Mouse (Mus musculus) cerebellum, postnatal 10 days (tissue): Measurements from ENCODE around the gene Plppr2.

Experiments
- DNase-seq, 2 experiments: peaks; one replicate each; pipeline ENCODE4 v3.0.0; 2021; ENCODE audit warnings: mixed read lengths in 2 of 2

Gene Plppr2

DNA sequence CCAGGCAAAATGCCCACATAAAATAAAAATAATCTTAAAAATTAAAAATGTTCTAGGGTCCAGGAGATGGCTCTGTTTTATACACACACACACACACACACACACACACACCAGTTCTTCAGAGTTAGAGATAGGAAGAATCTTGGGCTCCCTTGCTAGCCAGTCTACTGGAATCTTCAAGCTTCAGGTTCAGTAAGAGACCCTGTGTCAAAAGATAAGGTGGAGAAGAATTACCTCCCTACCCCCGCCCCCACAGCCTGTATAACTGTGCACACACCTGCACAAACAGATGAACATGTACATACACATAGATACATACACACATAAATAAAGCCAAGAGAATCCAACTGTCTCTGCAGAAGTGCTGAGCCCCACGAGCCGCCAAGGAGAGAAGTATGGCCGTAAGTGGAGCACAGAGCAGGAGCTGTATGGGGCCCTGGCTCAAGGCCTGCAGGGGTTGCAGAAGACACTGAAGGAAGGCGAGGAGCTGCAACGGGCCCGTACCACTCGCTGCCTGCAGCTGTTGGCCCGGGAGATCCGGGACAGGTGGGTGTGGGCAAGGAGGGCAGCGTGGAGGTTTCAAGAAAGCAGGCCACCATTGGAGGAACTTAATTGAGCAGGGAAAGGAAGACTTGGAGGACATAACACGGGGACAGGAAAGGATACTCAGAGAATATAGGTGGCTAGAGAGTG, 4.2 kb upstream of the Plppr2 start:
- DNase-seq: no peak

DNA sequence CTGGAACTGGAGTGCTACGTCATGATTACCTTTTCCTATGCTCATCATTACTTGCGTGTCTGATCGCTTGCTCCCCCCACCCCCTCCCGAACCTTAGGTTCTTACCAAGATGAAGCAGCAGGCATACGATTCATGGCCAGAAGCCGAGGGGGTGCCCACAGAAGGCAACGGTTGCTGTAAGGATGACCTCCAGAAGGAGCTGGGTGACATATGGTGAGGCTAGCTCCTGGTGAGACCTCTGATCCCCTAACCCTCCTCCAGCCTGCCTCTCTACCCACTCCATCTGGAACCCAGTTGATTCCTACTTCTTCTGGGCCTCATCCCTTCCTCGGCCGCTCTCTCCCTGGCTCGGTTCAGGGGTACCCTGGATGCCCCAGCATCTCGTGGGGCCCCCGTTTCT, 2.8 kb upstream of the Plppr2 start:
- peak; percentile 55 to 72 for DNase-seq

DNA sequence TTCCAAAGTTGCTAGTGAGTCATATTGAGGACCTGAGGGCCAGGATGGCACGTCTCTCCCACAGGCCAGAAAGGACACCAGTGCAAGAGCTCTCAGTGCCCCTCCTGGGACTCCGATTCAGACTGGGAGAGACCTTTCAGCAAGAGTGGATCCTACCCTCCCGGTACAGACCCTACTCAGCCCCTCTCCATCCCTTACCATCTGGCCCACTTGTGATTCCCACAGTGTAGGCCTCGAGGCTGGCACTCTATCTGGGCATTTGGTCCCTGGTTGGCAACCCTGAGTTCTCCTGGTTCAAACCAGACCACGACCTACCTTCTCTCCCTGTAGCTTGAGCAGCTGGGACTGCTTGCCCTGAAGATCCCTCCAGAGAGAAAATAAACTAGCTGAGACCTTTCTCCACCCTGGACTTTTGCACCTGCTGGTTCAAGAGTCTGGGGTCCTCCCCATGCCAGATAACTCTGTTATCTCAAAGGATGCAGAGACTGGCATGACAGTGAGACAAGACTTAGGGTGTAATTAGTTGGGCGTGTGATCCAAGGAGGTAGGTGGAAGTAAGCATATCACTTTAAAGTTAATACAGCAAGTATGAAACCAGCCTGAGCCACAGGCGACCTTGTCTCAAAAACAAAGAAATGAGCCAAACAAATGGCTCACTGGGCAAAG, 1.2 kb upstream of the Plppr2 start:
- DNase-seq: no peak

DNA sequence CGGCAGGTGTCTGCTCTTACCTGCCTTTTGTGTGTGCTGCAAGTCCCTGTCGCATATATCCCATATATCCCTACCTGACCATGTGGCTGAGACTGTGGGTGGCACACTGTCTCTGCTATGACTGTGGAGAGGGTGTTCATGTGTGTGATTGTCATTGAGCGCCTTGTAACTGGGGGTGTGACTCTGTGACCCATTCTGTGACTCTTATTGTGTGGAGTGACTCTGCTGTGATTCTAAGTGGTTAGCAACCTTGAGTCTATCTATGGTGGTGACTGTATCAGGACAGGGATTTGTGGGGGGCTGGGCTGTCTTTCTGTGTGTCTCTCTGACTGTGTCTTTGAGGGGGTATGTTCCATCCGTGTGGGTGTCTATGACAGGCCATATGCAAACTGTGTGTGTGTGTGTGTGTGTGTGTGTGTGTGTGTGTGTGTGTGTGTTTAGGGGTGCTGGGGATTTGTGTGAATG, 910 bp downstream of the Plppr2 start:
- no peak for DNase-seq

DNA sequence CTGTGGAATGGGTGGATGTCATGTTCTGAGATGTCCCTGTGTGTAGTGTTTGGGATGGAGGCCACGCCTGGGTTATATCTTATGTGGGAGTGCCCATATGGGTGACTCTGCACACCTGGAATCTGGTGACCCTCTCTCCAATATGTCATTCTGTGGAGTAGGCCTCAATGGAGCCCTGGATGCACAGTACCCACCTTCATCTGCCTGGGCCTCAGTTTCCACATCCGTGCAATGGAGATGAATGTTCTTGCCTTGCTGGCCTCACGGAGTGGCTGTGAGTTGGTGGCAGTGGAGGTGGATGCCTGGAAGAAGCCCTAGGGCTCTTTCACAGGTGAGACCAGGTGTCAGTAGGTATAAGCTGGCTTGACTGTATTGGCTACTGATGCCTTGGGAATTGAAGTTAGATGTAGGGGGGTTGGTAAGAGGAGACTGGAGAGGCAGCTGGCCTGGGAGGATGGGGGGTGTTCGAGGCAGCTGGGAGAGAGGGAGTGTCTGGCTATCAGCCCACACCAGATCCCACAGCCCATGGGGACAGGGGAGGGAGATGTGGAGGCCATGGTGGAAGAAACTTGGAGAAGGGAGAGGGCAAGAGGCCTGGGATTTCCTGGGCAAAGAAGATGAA, 1.5 kb downstream of the Plppr2 start:
- peak in 1 of 2 experiments; percentile 62 for DNase-seq

DNA sequence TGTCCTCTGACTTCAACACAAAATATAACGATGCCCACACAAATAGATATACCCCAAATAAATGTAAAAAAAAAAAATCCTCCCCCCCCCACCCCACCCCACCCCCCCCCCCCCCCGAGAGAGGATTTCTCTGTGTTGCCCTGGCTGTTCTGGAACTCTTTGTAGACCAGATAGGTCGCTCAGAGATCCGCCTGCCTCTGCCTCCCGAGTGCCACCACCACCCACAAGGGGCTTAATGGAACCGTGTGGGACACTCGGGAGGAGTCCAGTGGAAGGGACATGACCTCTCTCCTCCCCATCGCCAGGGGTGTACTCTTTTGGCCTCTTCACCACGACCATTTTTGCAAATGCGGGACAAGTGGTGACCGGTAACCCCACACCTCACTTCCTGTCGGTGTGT, 6.2 kb downstream of the Plppr2 start:
- no peak for DNase-seq

DNA sequence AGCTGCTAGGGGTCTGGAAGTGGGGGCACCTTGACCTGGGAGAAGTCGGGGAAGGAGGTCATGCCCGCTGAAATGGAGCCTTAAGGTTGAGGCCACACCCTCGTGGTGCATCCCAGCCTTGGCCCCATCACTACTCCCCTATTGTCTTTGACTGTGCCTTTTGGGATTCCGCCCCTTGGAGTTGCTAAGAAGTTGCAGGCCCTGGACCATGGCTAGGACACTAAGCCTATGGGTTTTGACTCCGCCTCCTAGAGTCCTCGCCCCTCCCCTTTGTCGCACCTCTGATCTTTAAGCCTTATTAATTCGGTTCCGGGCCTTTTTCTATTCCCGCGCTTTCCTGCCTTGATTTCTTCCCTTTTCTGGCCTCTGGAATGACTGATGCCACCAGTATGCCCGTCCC, 6.8 kb downstream of the Plppr2 start:
- no peak for DNase-seq

DNA sequence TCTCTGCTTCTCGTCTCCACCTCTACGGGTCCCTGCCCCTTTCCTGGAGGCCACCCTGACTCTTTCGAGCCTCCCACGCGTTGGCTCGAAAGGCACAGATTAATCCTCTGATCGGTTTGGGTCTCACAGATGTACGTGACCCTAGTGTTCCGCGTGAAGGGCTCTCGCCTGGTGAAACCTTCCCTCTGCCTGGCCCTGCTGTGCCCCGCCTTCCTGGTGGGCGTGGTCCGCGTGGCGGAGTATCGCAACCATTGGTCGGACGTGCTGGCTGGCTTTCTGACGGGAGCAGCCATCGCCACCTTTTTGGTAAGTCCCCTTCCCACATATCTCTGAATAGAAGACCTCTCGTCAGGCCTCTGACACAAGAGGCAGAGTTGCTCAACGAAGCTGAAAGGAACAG, 7.4 kb downstream of the Plppr2 start:
- DNase-seq: peak in 1 of 2 experiments; percentile 55

DNA sequence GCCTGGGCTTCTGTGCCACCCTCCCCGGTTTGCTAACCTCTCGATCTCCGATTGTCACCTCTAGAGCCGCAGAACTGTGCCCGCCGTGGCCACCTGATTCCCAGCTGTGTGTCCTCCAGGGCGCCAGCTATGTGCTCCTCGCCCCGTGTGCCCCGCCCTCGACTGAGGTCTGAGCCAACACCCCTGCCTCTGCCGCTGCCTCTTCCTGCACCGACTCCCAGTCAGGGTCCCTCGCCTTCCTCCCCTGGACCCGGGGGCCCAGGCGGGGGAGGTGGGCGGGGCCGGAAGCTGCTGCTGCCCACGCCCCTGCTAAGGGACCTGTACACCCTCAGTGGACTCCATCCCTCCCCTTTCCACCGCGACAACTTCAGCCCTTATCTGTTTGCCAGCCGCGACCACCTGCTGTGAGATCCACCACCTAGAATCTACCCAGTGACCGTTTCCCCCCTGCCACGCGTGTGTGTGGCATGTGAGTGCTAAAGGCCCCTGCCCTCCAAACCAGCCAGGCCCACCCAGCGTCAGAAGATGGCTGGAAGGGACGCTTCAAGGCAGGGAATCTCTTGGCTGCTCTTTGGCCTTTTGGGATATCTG, 10.8 kb downstream of the Plppr2 start:
- DNase-seq: no peak

DNA sequence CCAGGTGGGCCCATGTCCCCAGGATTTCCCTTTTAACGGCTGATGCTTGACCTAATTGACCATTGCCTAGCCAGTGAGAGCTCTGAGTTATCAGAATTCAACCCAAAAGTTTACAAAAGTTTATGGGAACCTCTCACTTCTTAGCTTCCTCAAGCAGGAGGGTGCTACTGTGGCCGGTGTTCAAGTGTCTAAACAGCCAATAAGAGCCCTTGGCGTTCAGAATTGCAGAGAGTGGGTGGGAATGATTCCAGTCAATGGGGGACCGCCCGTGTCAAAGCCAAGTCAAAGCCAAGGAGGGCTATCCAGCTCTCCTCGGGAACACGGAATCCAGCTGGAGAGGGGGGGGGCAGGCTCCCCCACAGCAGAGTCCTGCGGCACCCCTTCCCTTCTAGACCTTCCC, 11.3 kb downstream of the Plppr2 start:
- DNase-seq: no peak

DNA sequence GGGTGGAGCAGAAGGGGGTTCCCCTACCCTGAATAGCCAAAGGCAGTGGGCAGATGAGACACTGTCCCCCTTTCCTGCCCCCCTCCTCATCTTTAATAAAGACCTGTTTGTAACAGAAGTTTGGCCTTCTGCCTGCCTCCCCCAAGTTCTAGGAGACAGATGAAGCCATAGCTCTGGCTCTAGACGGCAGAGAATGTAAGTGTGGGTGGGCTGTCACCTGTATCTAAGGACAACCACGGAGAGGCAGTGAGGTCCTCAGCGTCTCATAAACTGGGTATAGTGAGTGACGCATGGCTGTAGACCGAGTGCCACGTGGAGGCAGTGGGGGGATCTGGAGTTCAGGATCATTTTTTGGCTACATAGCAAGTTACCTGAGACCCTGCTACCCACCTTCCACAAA, 12.0 kb downstream of the Plppr2 start:
- no peak for DNase-seq

DNA sequence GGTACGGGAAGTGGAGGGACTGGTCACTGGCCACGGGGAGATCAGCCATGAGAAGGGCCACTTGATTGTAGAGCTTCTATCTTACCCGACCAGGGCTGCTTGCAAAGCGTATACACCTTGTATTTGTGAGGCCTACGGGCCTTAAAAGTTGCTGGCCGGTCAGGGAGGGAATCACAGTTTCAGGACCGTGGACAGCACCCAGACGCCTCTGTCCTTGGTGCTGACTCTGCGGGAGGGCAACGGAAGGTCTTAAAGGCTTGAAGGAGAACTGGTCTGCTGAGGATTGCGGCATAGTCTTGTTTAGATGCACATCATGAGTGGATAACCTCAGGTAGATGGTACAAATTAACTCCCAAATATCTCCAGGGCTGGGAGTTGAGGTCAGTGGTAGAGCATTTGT, 13.5 kb downstream of the Plppr2 start:
- DNase-seq: no peak

DNA sequence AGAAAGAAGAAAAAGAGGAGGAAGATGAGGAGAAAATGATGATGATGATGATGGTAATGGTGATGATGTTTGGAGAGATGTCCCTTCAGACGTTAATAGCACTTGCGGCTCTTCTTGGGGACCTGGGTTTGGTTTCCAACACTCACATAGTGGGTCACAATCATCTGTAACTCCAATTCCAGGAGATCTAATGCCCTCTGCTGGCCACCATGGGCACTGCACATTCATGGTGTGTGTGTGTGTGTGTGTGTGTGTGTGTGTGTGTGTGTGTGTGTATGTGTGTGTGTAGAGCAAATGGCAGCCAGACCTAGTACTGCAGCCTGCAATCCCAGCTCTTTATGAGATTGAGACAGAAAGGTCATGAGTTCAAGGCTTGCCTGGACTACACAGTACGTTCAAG, 15.1 kb downstream of the Plppr2 start:
- peak in 1 of 2 experiments; percentile 55 for DNase-seq

DNA sequence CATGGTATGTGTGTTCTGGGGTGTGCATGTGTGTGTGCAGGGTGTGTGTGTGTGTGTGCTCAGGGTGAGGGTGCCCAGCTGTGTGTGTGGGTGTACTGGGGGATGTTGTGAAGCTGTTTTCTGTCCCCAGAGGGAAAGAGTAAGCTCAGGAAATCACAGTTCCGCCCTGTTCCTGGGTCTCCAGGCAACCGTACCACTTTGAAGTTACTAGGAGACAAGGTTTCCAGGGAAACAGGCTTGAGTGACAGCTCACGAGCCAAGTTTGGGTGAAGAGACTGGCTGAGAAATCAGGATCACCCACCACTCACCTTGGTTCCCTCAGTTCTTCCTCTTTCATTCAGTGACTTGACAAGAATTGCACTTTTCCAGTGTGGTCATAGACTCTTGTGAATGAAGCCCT, 16.8 kb downstream of the Plppr2 start:
- no peak for DNase-seq

DNA sequence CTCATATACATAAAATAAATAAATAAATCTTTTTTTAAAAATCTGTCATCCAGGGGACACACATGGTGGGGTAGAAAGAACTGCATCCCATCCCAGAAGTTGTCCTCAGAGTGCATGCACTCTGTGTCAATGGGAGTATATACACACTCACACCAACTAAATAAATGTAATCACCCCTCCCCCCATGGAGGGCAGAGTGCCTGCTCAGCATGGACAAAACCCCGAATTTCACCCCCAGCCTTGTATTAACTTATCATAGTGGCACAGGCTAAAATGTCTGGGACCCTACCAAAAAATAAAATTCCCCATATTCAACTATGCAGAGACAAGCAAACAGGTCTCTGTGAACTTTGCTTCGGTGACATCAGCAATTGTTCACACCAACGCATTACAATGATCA, 17.8 kb downstream of the Plppr2 start:
- peak in 1 of 2 experiments; percentile 35 for DNase-seq

DNA sequence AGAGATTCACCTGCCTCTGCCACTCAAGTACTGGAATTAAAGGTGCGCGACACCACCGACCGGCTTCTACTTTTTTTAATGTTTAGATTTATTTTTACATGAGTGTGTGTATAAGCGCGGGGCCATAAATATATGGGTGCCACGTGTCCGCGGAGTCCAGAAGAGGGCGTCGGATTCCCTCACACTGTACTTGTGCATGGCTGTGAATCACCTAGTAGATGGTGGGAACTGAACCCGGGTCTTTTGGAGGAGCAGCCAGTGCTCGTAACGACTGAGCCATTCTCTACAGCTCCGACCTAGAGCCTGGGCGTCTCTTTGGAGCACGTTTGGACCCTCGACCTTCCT, 18.4 kb downstream of the Plppr2 start:
- no peak for DNase-seq

DNA sequence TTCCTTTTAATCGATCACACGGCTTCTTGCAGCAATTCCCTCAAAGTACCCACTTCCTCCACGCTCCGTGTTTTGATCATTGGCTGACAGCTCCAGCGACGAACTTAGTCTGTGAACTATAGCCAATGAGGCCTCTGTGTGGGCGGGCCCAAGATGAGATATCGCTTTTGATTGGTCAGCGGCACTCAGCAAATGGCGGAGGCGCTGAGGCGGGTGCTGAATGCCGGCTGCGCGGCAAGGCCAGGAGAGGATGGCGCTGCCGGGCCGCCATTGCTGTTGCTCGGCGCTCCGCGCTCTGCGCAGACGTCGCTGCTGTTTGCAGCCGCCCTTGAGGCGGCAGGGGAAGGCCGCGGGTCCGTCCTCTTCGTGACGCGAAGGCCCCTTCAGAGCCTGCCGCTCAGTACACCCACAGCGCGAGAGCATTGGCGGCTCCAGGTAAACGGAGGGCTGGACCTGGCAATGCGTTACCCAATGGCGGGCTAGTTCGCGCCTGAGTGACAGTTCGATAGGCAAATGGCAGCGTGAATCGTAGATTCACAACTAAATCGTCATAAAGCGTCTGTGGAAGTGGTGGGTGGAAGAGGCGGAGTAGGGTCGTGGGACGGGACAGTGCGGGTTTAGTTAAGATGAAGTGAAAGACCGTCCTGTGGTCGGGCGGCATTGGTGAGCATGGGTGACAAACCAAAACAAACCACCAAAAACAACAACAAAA, 18.9 kb downstream of the Plppr2 start, which contains the start of gene Swsap1:
Gene Swsap1 (plus strand): TSS at position 186 of the 712 bp plus-strand sequence.
- DNase-seq: peak; percentile 99

DNA sequence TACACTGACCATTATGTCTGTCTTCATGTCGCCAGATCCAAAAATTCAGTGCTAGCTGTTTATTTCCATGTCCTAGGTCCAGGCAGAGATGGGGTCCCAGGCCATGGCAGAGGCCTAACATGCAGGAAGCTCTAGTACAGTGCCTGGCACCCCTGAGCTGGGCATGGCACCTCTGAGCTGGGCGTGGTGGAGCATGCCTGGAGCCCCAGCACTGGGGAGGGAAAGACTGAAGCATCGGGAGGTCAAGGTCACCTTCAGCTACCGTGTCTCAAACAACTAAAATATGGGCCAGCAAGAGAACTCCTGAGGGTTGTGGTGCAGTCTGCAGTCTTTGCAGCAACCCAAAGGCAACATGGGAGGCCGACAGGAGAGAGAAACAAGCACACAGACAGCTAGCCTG, 21.5 kb downstream of the Plppr2 start:
- DNase-seq: no peak

DNA sequence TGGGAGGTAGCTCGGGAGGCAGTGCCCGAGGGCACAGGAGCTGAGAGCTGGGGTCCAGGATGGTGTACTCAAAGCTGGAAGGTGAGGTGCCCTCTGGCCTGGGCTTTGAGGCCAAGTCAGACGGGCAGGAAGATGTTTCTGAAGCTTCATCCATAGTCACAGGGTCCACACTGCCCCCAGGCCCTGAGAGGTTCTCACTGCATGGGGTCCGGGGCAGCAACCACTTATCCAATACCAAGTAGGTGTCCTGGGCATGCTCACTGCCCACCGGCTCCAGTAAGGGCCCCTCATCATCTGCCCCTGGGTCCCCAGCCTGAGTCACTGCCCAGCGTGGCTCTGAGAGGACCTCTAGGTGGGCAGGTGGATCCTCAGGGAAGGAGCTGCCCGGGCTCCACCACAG, 22.4 kb downstream of the Plppr2 start:
- DNase-seq: no peak

DNA sequence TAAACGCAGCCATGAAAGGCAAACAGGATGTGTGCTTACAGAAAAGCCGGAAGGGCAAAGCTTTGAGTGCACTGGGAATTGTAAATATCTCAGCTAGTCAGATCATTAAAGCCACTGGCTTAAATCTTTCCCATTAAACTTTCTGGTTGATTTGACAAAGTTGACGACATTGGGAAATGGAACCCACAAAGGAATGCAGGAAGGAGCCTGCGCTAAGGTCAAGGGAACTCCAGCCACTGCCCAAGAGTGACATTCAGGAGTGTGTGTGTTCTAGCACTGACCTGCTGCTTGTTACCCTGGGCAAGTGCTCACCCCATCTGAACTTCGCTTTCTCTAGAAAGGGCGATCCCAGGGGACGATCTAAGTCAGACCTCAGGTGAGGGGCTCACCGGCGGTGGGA, 23.3 kb downstream of the Plppr2 start:
- DNase-seq: no peak

DNA sequence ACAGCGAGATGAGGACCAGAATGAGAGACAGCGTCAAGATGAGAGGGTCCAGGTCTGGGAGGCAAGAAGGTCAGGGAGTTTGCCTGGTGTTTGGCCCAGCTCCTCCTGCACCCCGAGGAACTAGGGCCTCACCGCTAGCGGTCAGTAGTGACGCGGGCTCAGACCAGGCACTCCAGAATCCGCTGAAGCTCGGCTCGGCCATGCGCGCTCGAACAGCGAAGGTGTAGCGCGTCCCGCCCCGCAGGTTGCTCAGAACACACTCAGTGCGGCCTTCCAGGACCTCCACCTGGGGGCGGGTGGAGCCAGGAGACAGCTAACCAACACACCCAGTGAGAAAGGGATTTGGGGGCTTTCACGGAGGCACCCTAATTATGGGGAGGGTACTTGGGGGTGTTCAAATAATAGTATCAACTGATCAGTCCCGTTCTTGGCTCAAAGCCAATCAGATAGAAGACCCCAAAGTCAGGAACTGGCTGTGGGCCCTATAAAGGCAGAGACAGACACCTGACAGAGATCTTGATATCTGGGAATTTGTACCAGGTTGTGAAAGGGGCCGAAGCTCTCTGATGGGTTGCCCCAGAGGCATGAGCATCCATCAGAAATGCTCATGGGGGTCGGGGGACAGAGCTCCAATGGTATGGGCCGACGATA, 23.9 kb downstream of the Plppr2 start:
- peak in 1 of 2 experiments; percentile 46 for DNase-seq

DNA sequence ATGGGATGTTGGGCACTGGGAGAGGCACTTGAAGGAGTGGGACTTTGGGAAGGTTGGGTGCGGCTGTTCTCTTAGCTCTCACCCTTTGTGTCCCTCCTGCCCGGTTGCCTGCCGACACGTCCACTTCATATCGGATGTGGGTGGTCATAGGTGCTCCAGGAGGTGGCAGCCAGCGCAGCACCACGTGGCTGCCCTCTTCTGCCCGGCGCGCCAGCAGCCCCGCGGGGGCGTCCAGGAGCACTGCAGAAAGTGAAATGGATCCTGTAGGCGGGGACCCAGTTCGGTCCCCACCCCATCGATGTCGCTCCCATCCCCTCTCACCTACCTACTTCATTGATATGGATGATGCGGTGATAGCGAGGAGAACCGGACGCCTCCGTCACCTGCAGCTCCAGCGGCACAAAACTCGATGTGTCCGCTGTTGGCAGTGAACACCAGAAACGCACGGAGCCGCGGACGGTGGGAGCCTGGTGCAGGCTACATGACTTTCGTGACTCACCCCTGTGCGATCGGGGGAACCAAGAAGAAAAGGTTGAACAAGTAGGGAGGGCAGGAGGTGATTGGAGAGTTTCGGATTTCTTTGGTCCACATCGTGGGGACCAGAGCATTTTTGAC, 24.6 kb downstream of the Plppr2 start:
- peak; percentile 36 to 41 for DNase-seq
